In the genomic region with DNA sequence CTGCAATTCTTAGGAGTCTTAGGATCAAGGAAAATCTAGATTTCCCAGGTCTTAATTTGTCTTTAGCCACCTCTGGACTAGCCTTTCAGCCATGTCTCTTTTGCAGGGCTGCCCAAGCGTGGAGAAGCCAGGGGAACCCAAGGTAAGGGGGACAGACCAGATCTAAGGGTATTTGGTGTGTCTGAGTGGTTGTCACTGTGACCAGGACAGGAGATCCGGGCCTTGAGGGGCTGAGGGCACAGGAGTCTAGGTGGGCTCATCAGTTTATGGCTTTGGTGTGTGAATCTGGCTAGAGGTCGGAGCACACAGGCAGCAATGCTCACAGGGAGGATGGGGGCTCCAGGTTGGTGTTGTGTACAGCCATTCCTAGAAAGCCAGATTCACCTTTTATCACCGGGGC, we compare ENCODE assay signal across 24 mouse cellular contexts. TPM values are rescaled to one million over a fixed set of nuclear protein-coding genes. Genes with fewer than 3 reads are reported as not detected.
"Had no signal": no experiment of that assay in that cellular context is flagged by ENCODE, and none has a peak within 500 bp of the region (broad histone marks: within the 10 kb centered on the region; RNA-seq: fewer than 3 reads in every experiment).

No protein-coding gene starts in this region.

- H3K27ac ChIP-seq: midbrain, embryonic 12.5 days; neural tube, embryonic 13.5 days; neural tube, embryonic 15.5 days had no signal

- H3K9me3 ChIP-seq: midbrain, embryonic 12.5 days; neural tube, embryonic 13.5 days; neural tube, embryonic 15.5 days had no signal

- H3K4me3 ChIP-seq: myocyte had no signal

- DNase-seq: lung, adult 18-20 months; lung, embryonic 14.5 days; lung, postnatal 10 days; lung, postnatal 4 days; midbrain, embryonic 14.5 days; retina, postnatal 1 day; right cerebral cortex, adult 18-20 months; right cerebral cortex, postnatal 25 days; right cerebral cortex, postnatal 4 days; spleen, adult 18-20 months; thymus, adult 18-20 months; thymus, postnatal 14 days; thymus, postnatal 36 days had no signal

- H3K36me3 ChIP-seq: midbrain, embryonic 12.5 days; neural tube, embryonic 13.5 days; neural tube, embryonic 15.5 days had no signal

- H3K9ac ChIP-seq: lung, embryonic 14.5 days; midbrain, embryonic 12.5 days; neural tube, embryonic 13.5 days; neural tube, embryonic 15.5 days had no signal

RNA-seq across cellular contexts. Expression of gene Cd52, which starts 14.2 kb away (rescaled TPM):
- polyA plus RNA-seq: myocyte had no signal

RNA-seq across cellular contexts. Expression of gene Zfp683, which starts 27.0 kb away (rescaled TPM):
- total RNA-seq: megakaryocyte-erythroid progenitor cell, adult 5-6 weeks had no signal
- polyA plus RNA-seq: liver, embryonic 16.5 days; lung, embryonic 14.5 days; lung, embryonic 16.5 days; midbrain, embryonic 12.5 days; midbrain, embryonic 14.5 days; midbrain, embryonic 16.5 days; myocyte; neural tube, embryonic 11.5 days; neural tube, embryonic 13.5 days; neural tube, embryonic 15.5 days; stomach, embryonic 14.5 days; stomach, embryonic 16.5 days had no signal
